Mouse (Mus musculus) lung, adult 2 months (tissue): Measurements from ENCODE around the gene Adamtsl1.

Experiments
- CTCF ChIP-seq: fragments of 200-500 bp; IDR thresholded peaks from 2 replicates; pipeline ENCODE4 v1.5.1; 2011; ENCODE audit warnings: mild to moderate bottlenecking, low read length, control low read depth; ENCODE audit not compliant: insufficient read depth
- POLR2A ChIP-seq: fragments of 200-500 bp; IDR thresholded peaks from 2 replicates; pipeline ENCODE4 v1.6.1; 2011; ENCODE audit warnings: low read depth, mild to moderate bottlenecking, control low read depth, low read length, borderline replicate concordance; ENCODE audit errors: extremely low read depth

DNA sequence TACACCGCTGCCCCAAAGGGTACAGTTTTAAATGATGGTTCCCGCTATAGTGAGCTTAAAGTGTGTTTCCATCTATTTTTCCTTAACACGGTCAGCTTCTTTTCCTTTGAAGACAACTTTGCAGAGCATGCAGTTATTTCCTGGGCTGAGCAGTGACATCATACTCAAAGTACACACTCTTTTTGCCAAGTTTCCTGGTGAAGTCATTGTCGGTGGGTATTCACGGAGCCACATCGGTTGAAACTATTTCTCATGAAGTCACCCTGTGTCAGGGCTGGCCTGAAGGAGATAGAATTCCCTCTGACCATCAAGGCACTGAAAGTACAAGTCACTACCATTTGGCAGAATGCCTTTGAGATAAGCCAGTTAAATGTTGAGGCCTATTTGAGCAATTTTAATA, 45.8 kb downstream of the Adamtsl1 start:
- TF ChIP-seq POLR2A (no peak), CTCF (no peak)
